ENCODE assay signal across 9 mouse cellular contexts in the genomic region with DNA sequence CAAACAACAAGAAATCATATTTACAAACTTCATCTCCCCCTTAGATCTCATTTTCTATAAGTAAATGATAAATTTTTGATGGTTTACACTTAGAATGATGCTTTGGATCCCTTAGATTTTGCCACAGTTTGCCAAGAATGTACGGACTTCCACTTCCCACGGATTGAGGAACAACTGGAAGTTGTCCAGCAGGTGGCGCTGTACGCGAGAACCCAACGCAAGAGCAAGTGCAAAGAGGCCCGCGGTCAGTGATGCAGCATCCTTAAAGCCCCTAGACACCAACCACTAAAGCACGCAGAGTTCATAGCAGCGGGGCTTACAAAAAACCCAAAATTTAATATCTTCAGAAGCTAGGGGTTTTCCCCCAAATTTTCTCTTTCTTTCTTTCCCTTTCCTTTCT. TPM values are rescaled to one million over a fixed set of nuclear protein-coding genes. Genes with fewer than 3 reads are reported as not detected.
DNase-seq lines count a peak whose midpoint lies in the region; ATAC-seq and TF ChIP-seq lines count a peak whose summit lies in the region.
"Had no signal": no experiment of that assay in that cellular context is flagged by ENCODE, and none has a peak within 500 bp of the region (broad histone marks: within the 10 kb centered on the region; RNA-seq: fewer than 3 reads in every experiment).

No protein-coding gene starts in this region.

- no peak overlapping the region for H3K27ac ChIP-seq in forebrain, embryonic 14.5 days (ENCODE audit: low read depth, low read length)
- no peak overlapping the region for H3K27ac ChIP-seq in forebrain, embryonic 15.5 days (replicated peaks)
- H3K27ac ChIP-seq in left cerebral cortex, adult 2 months = no peak overlapping the region
- no peak overlapping the region for H3K27ac ChIP-seq in stomach, postnatal 0 days (replicated peaks)
- H3K27ac ChIP-seq: midbrain, embryonic 12.5 days had no signal

- H3K4me1 ChIP-seq in forebrain, embryonic 14.5 days (ENCODE audit: control insufficient read depth, insufficient read depth, low read length) = no peaks in the 10 kb centered on the region
- H3K4me1 ChIP-seq in forebrain, embryonic 15.5 days = no peaks in the 10 kb centered on the region
- H3K4me1 ChIP-seq in stomach, postnatal 0 days (replicated peaks; ENCODE audit: control insufficient read depth, insufficient read depth) = no peaks in the 10 kb centered on the region
- H3K4me1 ChIP-seq: midbrain, embryonic 12.5 days had no signal

- 9% methylated on average over 10 of the region's 10 CpGs for WGBS in forebrain, embryonic 14.5 days
- 9% methylated on average over 10 of the region's 10 CpGs for WGBS in forebrain, embryonic 15.5 days
- WGBS in stomach, postnatal 0 days = 8% methylated on average over 10 of the region's 10 CpGs

- TF ChIP-seq EP300 in stomach, postnatal 0 days (optimal IDR thresholded peaks at IDR 0.05) = no peak

- intact Hi-C loops in left cerebral cortex, adult 2 months (cut with DNase I) = loop anchor here (1.0 to 10.0 kb wide), 3 partner anchors 131 to 491 kb away; a partner anchor contains a TSS

- H3K9me3 ChIP-seq in forebrain, embryonic 14.5 days (replicated peaks; ENCODE audit: control insufficient read depth, low read length) = no peaks in the 10 kb centered on the region
- no peaks in the 10 kb centered on the region for H3K9me3 ChIP-seq in forebrain, embryonic 15.5 days
- H3K9me3 ChIP-seq in stomach, postnatal 0 days (ENCODE audit: control insufficient read depth, low read length) = no peaks in the 10 kb centered on the region
- H3K9me3 ChIP-seq: midbrain, embryonic 12.5 days had no signal

- peak; percentile 63 for ATAC-seq in forebrain, embryonic 14.5 days
- no peak for ATAC-seq in forebrain, embryonic 15.5 days (replicated peaks)
- peak; percentile 77; the same call in 1 of the 2 replicates for ATAC-seq in monocyte, adult 5-6 weeks (replicated peaks; ENCODE audit: insufficient number of reproducible peaks, low FRiP score, low TSS enrichment, poor library complexity, severe bottlenecking)
- no peak for ATAC-seq in stomach, postnatal 0 days (ENCODE audit: low FRiP score, low TSS enrichment)

- peak; percentile 91 for TF ChIP-seq CTCF in left cerebral cortex, adult 2 months (IDR thresholded peaks at IDR 0.05)
- TF ChIP-seq CTCF in stomach, postnatal 0 days (IDR thresholded peaks at IDR 0.05; ENCODE audit: low read depth) = peak; percentile 90

- H3K4me3 ChIP-seq in forebrain, embryonic 14.5 days (ENCODE audit: low read depth, low read length) = no peak overlapping the region
- H3K4me3 ChIP-seq in forebrain, embryonic 15.5 days = no peak overlapping the region
- H3K4me3 ChIP-seq in left cerebral cortex, adult 2 months = no peak overlapping the region
- H3K4me3 ChIP-seq in stomach, postnatal 0 days (ENCODE audit: low read depth, low read length) = no peak overlapping the region
- H3K4me3 ChIP-seq: midbrain, embryonic 12.5 days had no signal

- DNase-seq in forebrain, embryonic 14.5 days (ENCODE audit: low spot score) = peak; percentile 88
- DNase-seq in adrenal gland, adult 8-10 months = peak; percentile 36
- DNase-seq in embryo, embryonic 10.5 days (ENCODE audit: low spot score) = peak; percentile 88
- peak; percentile 89 for DNase-seq in heart, postnatal 4 days
- peak; percentile 72 to 75 for DNase-seq in left cerebral cortex, adult 2 months (ENCODE audit: extremely low spot score in 1 of 2, low spot score in 2 of 2)
- DNase-seq in stomach, postnatal 0 days (ENCODE audit: low spot score) = peak; percentile 83

- H3K36me3 ChIP-seq in forebrain, embryonic 14.5 days (ENCODE audit: control insufficient read depth, insufficient read depth, low read length) = peaks cover 50% of the 10 kb centered on the region
- H3K36me3 ChIP-seq in forebrain, embryonic 15.5 days = peaks cover 34% of the 10 kb centered on the region
- peaks cover 10% of the 10 kb centered on the region for H3K36me3 ChIP-seq in stomach, postnatal 0 days (ENCODE audit: control insufficient read depth, insufficient read depth, low read length)

- H3K9ac ChIP-seq in forebrain, embryonic 14.5 days (ENCODE audit: low read length) = no peak overlapping the region
- no peak overlapping the region for H3K9ac ChIP-seq in forebrain, embryonic 15.5 days (replicated peaks)
- no peak overlapping the region for H3K9ac ChIP-seq in stomach, postnatal 0 days (ENCODE audit: low read length)
- H3K9ac ChIP-seq: midbrain, embryonic 12.5 days had no signal

- no peak overlapping the region for H3K4me2 ChIP-seq in forebrain, embryonic 14.5 days (ENCODE audit: low read length)
- no peak overlapping the region for H3K4me2 ChIP-seq in forebrain, embryonic 15.5 days (replicated peaks)
- no peak overlapping the region for H3K4me2 ChIP-seq in stomach, postnatal 0 days (replicated peaks; ENCODE audit: low read depth)
- H3K4me2 ChIP-seq: midbrain, embryonic 12.5 days had no signal

- H3K27me3 ChIP-seq in forebrain, embryonic 14.5 days (replicated peaks; ENCODE audit: control insufficient read depth, insufficient read depth, low read length) = no peaks in the 10 kb centered on the region
- no peaks in the 10 kb centered on the region for H3K27me3 ChIP-seq in forebrain, embryonic 15.5 days
- H3K27me3 ChIP-seq in stomach, postnatal 0 days (ENCODE audit: control insufficient read depth, insufficient read depth, low read length) = no peaks in the 10 kb centered on the region
- H3K27me3 ChIP-seq: midbrain, embryonic 12.5 days had no signal

RNA-seq across cellular contexts. Expression of a gene that starts 16.0 kb away (rescaled TPM):
- polyA plus RNA-seq in forebrain, embryonic 14.5 days (2014; fragmentation: Nextera tagmentation; extraction: Ambion mirVana) = 29.0 and 33.0 TPM in 2 replicates
- 29.8 and 31.3 TPM in 2 replicates for polyA plus RNA-seq in forebrain, embryonic 15.5 days (2015; fragmentation: Nextera tagmentation; extraction: Ambion mirVana)
- 10 to 100 TPM; 20.2 to 31.5 (median 26.1) TPM for total RNA-seq in adrenal gland, adult 8-10 months (2022)
- total RNA-seq in heart, postnatal 4 days (2021) = 10 to 100 TPM in 1 of 2 experiments, 1 to 10 TPM in 1; 9.4 to 11.6 TPM
- 10 to 100 TPM; 40.3 to 47.3 TPM for total RNA-seq in left cerebral cortex, adult 2 months (2021)
- total RNA-seq in monocyte, adult 5-6 weeks (2017) = 37.2 to 50.2 TPM (median 48.4 TPM) in 3 replicates
- polyA plus RNA-seq in stomach, postnatal 0 days (2015; fragmentation: Nextera tagmentation; extraction: Ambion mirVana) = 12.1 and 12.7 TPM in 2 replicates

RNA-seq across cellular contexts. Expression of a gene that starts 16.3 kb away (rescaled TPM):
- 28.3 and 33.6 TPM in 2 replicates for polyA plus RNA-seq in forebrain, embryonic 14.5 days (2014; fragmentation: Nextera tagmentation; extraction: Ambion mirVana)
- 29.9 and 33.8 TPM in 2 replicates for polyA plus RNA-seq in forebrain, embryonic 15.5 days (2015; fragmentation: Nextera tagmentation; extraction: Ambion mirVana)
- 1 to 10 TPM in 2 of 4 experiments, under 1 TPM in 2; 0.73 to 2.3 (median 1.0) TPM for total RNA-seq in adrenal gland, adult 8-10 months (2022)
- total RNA-seq in heart, postnatal 4 days (2021) = 10 to 100 TPM; 16.0 to 17.2 TPM
- 1 to 10 TPM; 3.2 to 3.3 TPM for total RNA-seq in left cerebral cortex, adult 2 months (2021)
- 1.9 to 2.0 TPM (median 1.9 TPM) in 3 replicates for total RNA-seq in monocyte, adult 5-6 weeks (2017)
- polyA plus RNA-seq in stomach, postnatal 0 days (2015; fragmentation: Nextera tagmentation; extraction: Ambion mirVana) = 13.3 and 14.6 TPM in 2 replicates

RNA-seq across cellular contexts. Expression of a gene that starts 34.1 kb away (rescaled TPM):
- polyA plus RNA-seq in forebrain, embryonic 14.5 days (2014; fragmentation: Nextera tagmentation; extraction: Ambion mirVana) = 0.10 TPM in 1 of 2 replicates, not detected in the other
- 0.08 TPM in 1 of 2 replicates, not detected in the other for polyA plus RNA-seq in forebrain, embryonic 15.5 days (2015; fragmentation: Nextera tagmentation; extraction: Ambion mirVana)
- not detected for total RNA-seq in adrenal gland, adult 8-10 months (2022)
- total RNA-seq in heart, postnatal 4 days (2021) = not detected
- total RNA-seq in left cerebral cortex, adult 2 months (2021) = not detected
- not detected in 3 replicates for total RNA-seq in monocyte, adult 5-6 weeks (2017)
- polyA plus RNA-seq in stomach, postnatal 0 days (2015; fragmentation: Nextera tagmentation; extraction: Ambion mirVana) = 0.05 TPM in 1 of 2 replicates, not detected in the other
- polyA plus RNA-seq: midbrain, embryonic 12.5 days had no signal

RNA-seq across cellular contexts. Expression of a gene that starts 59.7 kb away (rescaled TPM):
- not detected in 2 replicates for polyA plus RNA-seq in forebrain, embryonic 14.5 days (2014; fragmentation: Nextera tagmentation; extraction: Ambion mirVana)
- not detected in 2 replicates for polyA plus RNA-seq in forebrain, embryonic 15.5 days (2015; fragmentation: Nextera tagmentation; extraction: Ambion mirVana)
- not detected for total RNA-seq in adrenal gland, adult 8-10 months (2022)
- under 1 TPM; 0.14 to 0.23 TPM for total RNA-seq in heart, postnatal 4 days (2021)
- total RNA-seq in left cerebral cortex, adult 2 months (2021) = not detected
- total RNA-seq in monocyte, adult 5-6 weeks (2017) = 0.75 TPM in 1 of 3 replicates, not detected in the others
- polyA plus RNA-seq in stomach, postnatal 0 days (2015; fragmentation: Nextera tagmentation; extraction: Ambion mirVana) = not detected in 2 replicates
- polyA plus RNA-seq: midbrain, embryonic 12.5 days had no signal

Comparison
In these comparisons a context has a peak if more than half of its experiments do, and no peak if none do; other contexts are left out.
1. ATAC-seq: peak in forebrain, embryonic 14.5 days (single experiment) and monocyte, adult 5-6 weeks (single experiment); none in forebrain, embryonic 15.5 days (single experiment) and stomach, postnatal 0 days (single experiment).
2. DNase-seq: peak in every context shown above with its lines; median percentile 89 in heart, postnatal 4 days; 88 in forebrain, embryonic 14.5 days; 88 in embryo, embryonic 10.5 days; 83 in stomach, postnatal 0 days; 74 in left cerebral cortex, adult 2 months; 36 in adrenal gland, adult 8-10 months.